Mouse (Mus musculus) myocyte (in vitro differentiated cells): ENCODE measurements around the gene Actl7b. TPM values are rescaled to one million over a fixed set of nuclear protein-coding genes. Genes with fewer than 3 reads are reported as not detected.

Source experiments
- H3K27me3 ChIP-seq: one replicate; pipeline ENCODE4 v1.6.1; 2011; ENCODE audit not compliant: control insufficient read depth, insufficient read depth, insufficient read length
- H3K36me3 ChIP-seq: one replicate; pipeline ENCODE4 v1.6.1; 2011; ENCODE audit not compliant: control insufficient read depth, insufficient read depth
- H3K4me2 ChIP-seq: one replicate; pipeline ENCODE4 v1.6.1; 2011; ENCODE audit warnings: low read depth, control low read depth
- H3K4me3 ChIP-seq: one replicate; pipeline ENCODE4 v1.5.1; 2011; ENCODE audit warnings: mild to moderate bottlenecking, control low read depth, moderate library complexity
- H3K79me2 ChIP-seq: one replicate; pipeline ENCODE4 v1.6.1; 2011; ENCODE audit not compliant: control insufficient read depth, insufficient read depth
- H3ac ChIP-seq: one replicate; pipeline ENCODE4 v1.6.1; 2011; ENCODE audit not compliant: control insufficient read depth, insufficient read length
- CEBPB ChIP-seq: IDR thresholded peaks from 2 replicates; pipeline ENCODE4 v1.6.1; 2011; ENCODE audit warnings: mild to moderate bottlenecking, moderate library complexity; ENCODE audit not compliant: poor library complexity, insufficient read depth, severe bottlenecking
- E2F4 ChIP-seq: IDR thresholded peaks from one replicate; pipeline ENCODE4 v1.6.1; 2011; ENCODE audit warnings: mild to moderate bottlenecking, control low read depth, moderate library complexity; ENCODE audit not compliant: insufficient read depth
- MYOD1 ChIP-seq, 3 experiments: IDR thresholded peaks; one replicate each; pipeline ENCODE4 v1.6.1; 2011; ENCODE audit warnings: control low read depth in 2 of 3, low read depth in 2 of 3, mild to moderate bottlenecking in 2 of 3, moderate library complexity in 1 of 3; ENCODE audit not compliant: insufficient read length in 2 of 3, control insufficient read depth in 1 of 3
- MYOG ChIP-seq, 3 experiments: IDR thresholded peaks; one replicate each; pipeline ENCODE4 v1.6.1; 2011; ENCODE audit warnings: control low read depth in 2 of 3, low read depth in 2 of 3, mild to moderate bottlenecking in 2 of 3; ENCODE audit not compliant: insufficient read length in 2 of 3, control insufficient read depth in 1 of 3, insufficient read depth in 1 of 3
- POLR2A ChIP-seq: IDR thresholded peaks from one replicate; pipeline ENCODE4 v1.6.1; 2011; ENCODE audit warnings: low read depth, mild to moderate bottlenecking, control low read depth, moderate library complexity; ENCODE audit not compliant: insufficient read length
- POLR2AphosphoS2 ChIP-seq: IDR thresholded peaks from one replicate; pipeline ENCODE4 v1.6.1; 2011; ENCODE audit warnings: low read depth, control low read depth; ENCODE audit not compliant: insufficient read length
- REST ChIP-seq: IDR thresholded peaks from one replicate; pipeline ENCODE4 v1.6.1; 2011; ENCODE audit warnings: mild to moderate bottlenecking, control low read depth, moderate library complexity; ENCODE audit not compliant: insufficient read depth, insufficient read length
- SRF ChIP-seq: IDR thresholded peaks from one replicate; pipeline ENCODE4 v1.6.1; 2011; ENCODE audit warnings: low read depth; ENCODE audit not compliant: control insufficient read depth, insufficient read length
- TCF12 ChIP-seq: IDR thresholded peaks from one replicate; pipeline ENCODE4 v1.6.1; 2011; ENCODE audit warnings: mild to moderate bottlenecking, control low read depth; ENCODE audit not compliant: poor library complexity, insufficient read depth, severe bottlenecking
- TCF3 ChIP-seq: IDR thresholded peaks from one replicate; pipeline ENCODE4 v1.6.1; 2011; ENCODE audit warnings: low read depth, control low read depth; ENCODE audit not compliant: insufficient read length
- USF1 ChIP-seq: IDR thresholded peaks from one replicate; pipeline ENCODE4 v1.6.1; 2011; ENCODE audit warnings: low read depth, mild to moderate bottlenecking, control low read depth, moderate library complexity
- polyA plus RNA-seq: library from polyadenylated mRNA; unstranded; fragments of >200 nt; fragmentation: generic; extraction: Trizol; gene quantifications from one replicate; pipeline ENCODE4 v1.2.1, GENCODE M21; 2012; ENCODE audit warnings: missing spikeins

Actl7b gene
- polyA plus RNA-seq, 1 experiment = not detected

- no peaks in the 10 kb centered on the region for H3K79me2 ChIP-seq
- H3K36me3 ChIP-seq = peaks cover 34% of the 10 kb centered on the region
- H3ac ChIP-seq = no peak overlapping the region
- TF ChIP-seq POLR2A (no peak), MYOD1 (IDR thresholded peaks at IDR 0.05; ENCODE audit: control insufficient read depth in 1 of 3, insufficient read length in 2 of 3, low read depth in 2 of 3) (no peak), E2F4 (no peak), CEBPB (no peak), TCF3 (no peak), REST (no peak), TCF12 (no peak), MYOG (IDR thresholded peaks at IDR 0.05; ENCODE audit: control insufficient read depth in 1 of 3, insufficient read depth in 1 of 3, insufficient read length in 2 of 3, low read depth in 2 of 3) (no peak)
- H3K27me3 ChIP-seq = no peaks in the 10 kb centered on the region
- no peak overlapping the region for H3K4me3 ChIP-seq
- no peak overlapping the region for H3K4me2 ChIP-seq
These were observed 15.8 kb upstream of the Actl7b start for GRCm38 (mm10) chr4:56756966-56757600.

- no peak overlapping the region for H3ac ChIP-seq
- no peak for TF ChIP-seq E2F4
- no peak for TF ChIP-seq USF1
- TF ChIP-seq MYOG (IDR thresholded peaks at IDR 0.05; ENCODE audit: control insufficient read depth in 1 of 3, insufficient read depth in 1 of 3, insufficient read length in 2 of 3, low read depth in 2 of 3) = no peak
These were observed 14.8 kb upstream of the Actl7b start for GRCm38 (mm10) chr4:56756021-56756420.

GRCm38 (mm10) chr4:56747456-56747855 lies 6.2 kb upstream of the Actl7b start:
- no peak overlapping the region for H3K4me3 ChIP-seq
- H3K36me3 ChIP-seq = peaks cover 44% of the 10 kb centered on the region
- H3K27me3 ChIP-seq = no peaks in the 10 kb centered on the region
- no peaks in the 10 kb centered on the region for H3K79me2 ChIP-seq
- no peak for TF ChIP-seq SRF
- no peak overlapping the region for H3ac ChIP-seq
- no peak overlapping the region for H3K4me2 ChIP-seq

More at GRCm38 (mm10) chr4:56756021-56756420, 14.8 kb upstream of the Actl7b start:
- no peak overlapping the region for H3K4me2 ChIP-seq
- H3K27me3 ChIP-seq = no peaks in the 10 kb centered on the region
- H3K36me3 ChIP-seq = peaks cover 39% of the 10 kb centered on the region
- no peak overlapping the region for H3K4me3 ChIP-seq
- no peaks in the 10 kb centered on the region for H3K79me2 ChIP-seq

- H3K4me2 ChIP-seq = no peak overlapping the region
- no peaks in the 10 kb centered on the region for H3K79me2 ChIP-seq
- H3K36me3 ChIP-seq = peaks cover 42% of the 10 kb centered on the region
- no peaks in the 10 kb centered on the region for H3K27me3 ChIP-seq
- H3K4me3 ChIP-seq = no peak overlapping the region
- no peak overlapping the region for H3ac ChIP-seq
- peak in 1 of 3 experiments; percentile 81 for TF ChIP-seq MYOG (IDR thresholded peaks at IDR 0.05; ENCODE audit: control insufficient read depth in 1 of 3, insufficient read depth in 1 of 3, insufficient read length in 2 of 3, low read depth in 2 of 3)
- no peak for TF ChIP-seq POLR2A
- peak in 2 of 3 experiments; percentile 5 to 59 for TF ChIP-seq MYOD1 (IDR thresholded peaks at IDR 0.05; ENCODE audit: control insufficient read depth in 1 of 3, insufficient read length in 2 of 3, low read depth in 2 of 3)
These were observed 5.1 kb upstream of the Actl7b start for GRCm38 (mm10) chr4:56746345-56746744.

DNA sequence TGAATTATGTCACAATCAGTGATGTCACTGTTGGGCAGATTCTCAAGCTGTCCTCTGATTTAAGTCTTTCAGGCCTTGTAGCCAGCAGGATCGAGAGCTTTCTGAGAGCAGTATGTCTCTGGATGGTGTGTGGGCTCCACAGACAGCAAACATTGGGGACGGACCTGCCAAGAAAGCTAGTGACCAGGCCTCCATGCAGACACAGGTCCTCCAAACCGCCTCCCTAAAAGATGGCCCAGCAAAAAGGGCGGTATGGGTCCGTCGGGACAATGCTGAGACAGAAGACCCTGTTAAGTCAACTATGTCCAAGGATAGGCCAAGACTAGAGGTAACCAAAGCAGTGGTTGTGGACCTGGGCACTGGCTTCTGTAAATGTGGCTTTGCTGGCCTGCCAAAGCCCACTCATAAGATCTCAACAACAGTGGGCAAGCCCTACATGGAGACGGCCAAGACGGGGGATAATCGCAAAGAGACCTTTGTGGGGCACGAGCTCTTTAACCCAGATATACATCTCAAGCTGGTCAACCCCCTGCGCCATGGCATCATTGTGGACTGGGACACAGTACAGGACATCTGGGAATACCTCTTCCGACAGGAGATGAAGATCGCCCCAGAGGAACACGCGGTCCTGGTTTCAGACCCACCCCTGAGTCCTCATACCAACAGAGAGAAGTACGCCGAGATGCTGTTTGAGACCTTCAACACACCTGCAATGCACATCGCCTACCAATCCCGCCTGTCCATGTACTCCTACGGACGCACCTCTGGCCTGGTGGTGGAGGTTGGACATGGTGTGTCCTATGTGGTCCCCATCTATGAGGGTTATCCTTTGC lies 2.3 kb upstream of the Actl7b start, which contains the start of gene Actl7a:
TSS of gene Actl7a (plus strand) at position 51 of the 833 bp plus-strand sequence.
- Histone ChIP-seq H3K4me2 (no peak within 1 kb of the TSS), H3ac (no peak within 1 kb of the TSS), H3K27me3 (no peaks in the 10 kb centered on the region), H3K36me3 (peaks cover 16% of the 10 kb centered on the region), H3K4me3 (no peak within 1 kb of the TSS), H3K79me2 (no peaks in the 10 kb centered on the region)
- TF ChIP-seq MYOG (IDR thresholded peaks at IDR 0.05; ENCODE audit: control insufficient read depth in 1 of 3, insufficient read depth in 1 of 3, insufficient read length in 2 of 3, low read depth in 2 of 3) (no peak), TCF3 (no peak)

GRCm38 (mm10) chr4:56742698-56743097 lies 1.5 kb upstream of the Actl7b start:
- Histone ChIP-seq H3K79me2 (no peaks in the 10 kb centered on the region), H3ac (no peak overlapping the region), H3K36me3 (peaks cover 13% of the 10 kb centered on the region), H3K4me3 (no peak overlapping the region), H3K4me2 (no peak overlapping the region), H3K27me3 (no peaks in the 10 kb centered on the region)
- TF ChIP-seq POLR2AphosphoS2 (peak; percentile 60), SRF (no peak)
